Mouse (Mus musculus) liver, adult 2 months (tissue): ENCODE results near the gene Soga1.

ENCODE experiments used
- CTCF ChIP-seq: fragments of 200-500 bp; IDR thresholded peaks from 2 replicates; pipeline ENCODE4 v1.5.1; 2011; ENCODE audit warnings: low read depth, low read length, control low read depth
- POLR2A ChIP-seq: fragments of 200-500 bp; IDR thresholded peaks from 2 replicates; pipeline ENCODE4 v1.6.1; 2011; ENCODE audit warnings: low read length, control low read depth; ENCODE audit not compliant: insufficient read depth; ENCODE audit errors: extremely low read depth

- TF ChIP-seq POLR2A (no peak), CTCF (peak; percentile 22; the same call in 1 of the 2 replicates)
Observed at GRCm38 (mm10) chr2:157053787-157054186, 25.3 kb downstream of the Soga1 start.
